Mouse (Mus musculus) midbrain, postnatal 0 days (tissue): Measurements from ENCODE around the gene Pakap. TPM values are rescaled to one million over a fixed set of nuclear protein-coding genes. Genes with fewer than 3 reads are reported as not detected.

Source experiments
- ATAC-seq: fragments of 200-750 bp; cut with Nextera tagmentation; 2 replicates; pipeline ENCODE4 v1.8.0; 2017; ENCODE audit warnings: moderate number of reproducible peaks, mild to moderate bottlenecking, moderate TSS enrichment, moderate library complexity; ENCODE audit not compliant: low FRiP score
- DNase-seq: peaks from one replicate; pipeline ENCODE4 v3.0.0-alpha.2; 2015; ENCODE audit warnings: low spot score
- H3K27ac ChIP-seq: fragments of 300-500 bp; sonication (generic); 2 replicates; pipeline ENCODE4 v1.5.1; 2014; ENCODE audit warnings: low read depth, mild to moderate bottlenecking, low read length, mixed read lengths
- H3K27me3 ChIP-seq: fragments of 300-500 bp; sonication (generic); 2 replicates; pipeline ENCODE4 v1.6.1; 2014; ENCODE audit warnings: low read length, control low read depth, mixed read lengths; ENCODE audit not compliant: insufficient read depth
- H3K36me3 ChIP-seq: fragments of 300-500 bp; sonication (generic); 2 replicates; pipeline ENCODE4 v1.6.1; 2014; ENCODE audit warnings: low read length, control low read depth, mixed read lengths; ENCODE audit not compliant: insufficient read depth
- H3K4me1 ChIP-seq: fragments of 300-500 bp; sonication (generic); 2 replicates; pipeline ENCODE4 v1.6.1; 2014; ENCODE audit warnings: mild to moderate bottlenecking, control low read depth, antibody characterized with exemption, low read length, mixed read lengths; ENCODE audit not compliant: insufficient read depth
- H3K4me2 ChIP-seq: fragments of 300-500 bp; sonication (generic); 2 replicates; pipeline ENCODE4 v1.6.1; 2014; ENCODE audit warnings: low read depth, mild to moderate bottlenecking, low read length, mixed read lengths; ENCODE audit not compliant: poor library complexity, severe bottlenecking
- H3K4me3 ChIP-seq: fragments of 300-500 bp; sonication (generic); 2 replicates; pipeline ENCODE4 v1.5.1; 2014; ENCODE audit warnings: low read depth, mild to moderate bottlenecking, low read length, moderate library complexity
- H3K9ac ChIP-seq: fragments of 300-500 bp; sonication (generic); replicated peaks from 2 replicates; pipeline ENCODE4 v1.6.1; 2014; ENCODE audit warnings: mild to moderate bottlenecking, low read length, moderate library complexity, mixed read lengths; ENCODE audit not compliant: poor library complexity, severe bottlenecking
- H3K9me3 ChIP-seq: fragments of 300-500 bp; sonication (generic); 2 replicates; pipeline ENCODE4 v1.6.1; 2016; ENCODE audit warnings: low read length, control low read depth
- CTCF ChIP-seq: IDR thresholded peaks from 2 replicates; pipeline ENCODE4 v1.5.1; 2016; ENCODE audit warnings: antibody characterized with exemption, mild to moderate bottlenecking
- WGBS: fragments of 180-500 bp; shearing (Covaris S2); extraction: QIAGEN DNeasy Blood & Tissue Kit; methylation state at CpG from one replicate; pipeline ENCODE4 v1.1.7; 2014; 5-methylcytosine and 5-hydroxymethylcytosine counted together
- polyA plus RNA-seq: library from polyadenylated mRNA; unstranded; fragments of >200 nt; fragmentation: Nextera tagmentation; extraction: Ambion mirVana; gene quantifications from 2 replicates; pipeline ENCODE4 v1.2.1, GENCODE M21; 2015
- total RNA-seq: library from RNA; depleted of rRNA; stranded (reverse); fragments of >200 nt; gene quantifications from 2 replicates; pipeline ENCODE4 v1.2.3, GENCODE M21; 2014

Gene Pakap
- total and polyA plus RNA-seq, 2 experiments from 2014 or later: 8.4 to 13.5 TPM

- Histone ChIP-seq H3K4me1 (no peaks in the 10 kb centered on the region), H3K4me2 (no peak overlapping the region), H3K36me3 (no peaks in the 10 kb centered on the region; the same call in 1 of the 2 replicates), H3K27ac (no peak overlapping the region), H3K4me3 (no peak overlapping the region), H3K27me3 (no peaks in the 10 kb centered on the region), H3K9ac (no peak overlapping the region), H3K9me3 (no peaks in the 10 kb centered on the region)
- 72% methylated on average over 11 of the region's 11 CpGs for WGBS
- DNase-seq (no peak), ATAC-seq (no peak)
- no peak for TF ChIP-seq CTCF
Observed at GRCm38 (mm10) chr4:57703574-57704470, 135.8 kb downstream of the Pakap start.

- 94% methylated on average over 7 of the region's 7 CpGs for WGBS
- Histone ChIP-seq H3K4me3 (no peak overlapping the region), H3K9me3 (no peaks in the 10 kb centered on the region), H3K4me1 (no peaks in the 10 kb centered on the region), H3K9ac (no peak overlapping the region), H3K27me3 (no peaks in the 10 kb centered on the region), H3K4me2 (no peak overlapping the region), H3K27ac (no peak overlapping the region), H3K36me3 (peaks cover 2% of the 10 kb centered on the region)
- DNase-seq: no peak
- no peak for TF ChIP-seq CTCF
- ATAC-seq: no peak
Observed at GRCm38 (mm10) chr4:57704575-57704974, 136.6 kb downstream of the Pakap start.

GRCm38 (mm10) chr4:57715849-57716248 lies 147.9 kb downstream of the Pakap start:
- no peak for DNase-seq
- no peak overlapping the region for H3K9ac ChIP-seq
- H3K27ac ChIP-seq: no peak overlapping the region
- H3K9me3 ChIP-seq: no peaks in the 10 kb centered on the region
- H3K4me3 ChIP-seq: no peak overlapping the region
- no peak for ATAC-seq
- TF ChIP-seq CTCF: no peak
- H3K4me1 ChIP-seq: no peaks in the 10 kb centered on the region
- no peaks in the 10 kb centered on the region for H3K36me3 ChIP-seq
- H3K4me2 ChIP-seq: no peak overlapping the region
- H3K27me3 ChIP-seq: no peaks in the 10 kb centered on the region

DNA sequence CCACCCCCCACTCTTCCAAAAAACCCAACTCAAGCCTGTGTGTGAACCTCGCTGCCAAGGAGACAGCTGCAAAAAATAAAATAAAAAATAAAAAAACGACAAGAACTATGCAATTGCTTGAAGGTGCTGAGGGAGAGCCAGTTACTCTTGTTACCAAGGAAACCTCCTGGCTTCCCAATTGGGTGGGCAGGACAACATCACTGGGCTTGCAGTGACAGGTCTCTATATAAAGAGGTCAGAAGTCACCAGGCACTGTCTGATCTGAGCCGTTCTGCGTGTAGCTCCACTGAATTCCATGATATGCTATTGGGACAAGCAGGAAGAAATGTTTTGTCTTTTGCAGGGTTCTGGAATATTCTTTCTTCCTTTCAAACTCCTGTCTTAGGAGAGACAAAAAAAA lies 148.8 kb downstream of the Pakap start:
- H3K9ac ChIP-seq: no peak overlapping the region
- DNase-seq (peak; percentile 33), ATAC-seq (peak; percentile 77; the same call in 1 of the 2 replicates)
- no peak overlapping the region for H3K4me2 ChIP-seq
- H3K4me1 ChIP-seq: no peaks in the 10 kb centered on the region
- no peak overlapping the region for H3K4me3 ChIP-seq
- H3K36me3 ChIP-seq: no peaks in the 10 kb centered on the region
- no peak overlapping the region for H3K27ac ChIP-seq
- no peaks in the 10 kb centered on the region for H3K27me3 ChIP-seq
- WGBS: 21% methylated on average over 4 of the region's 4 CpGs
- H3K9me3 ChIP-seq: no peaks in the 10 kb centered on the region
- no peak for TF ChIP-seq CTCF

DNA sequence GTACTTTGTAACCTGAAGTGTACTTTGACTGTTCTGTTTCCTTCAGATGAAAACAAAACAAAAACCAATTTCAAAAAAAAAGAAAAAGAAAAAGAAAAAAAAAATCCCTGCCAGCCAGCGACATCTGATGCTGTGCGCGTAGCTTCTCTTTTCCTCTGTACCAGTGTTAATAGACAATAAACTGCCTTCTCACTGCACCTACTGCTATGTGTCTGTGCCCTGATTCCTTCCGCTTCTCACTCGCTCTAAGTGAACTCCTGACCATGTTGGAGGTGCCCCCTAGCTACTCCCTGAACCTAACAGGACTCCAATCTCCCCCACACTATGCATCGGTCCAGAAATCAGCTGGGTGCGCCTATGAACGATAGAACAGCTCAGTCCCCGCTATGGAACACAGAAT lies 149.4 kb downstream of the Pakap start, which contains the start of gene Akap2:
Gene Akap2 (plus strand): TSS at position 304 of the 400 bp plus-strand sequence.
- Histone ChIP-seq H3K36me3 (no peaks in the 10 kb centered on the region), H3K9ac (no peak within 1 kb of the TSS), H3K27me3 (no peaks in the 10 kb centered on the region), H3K4me3 (no peak within 1 kb of the TSS), H3K9me3 (no peaks in the 10 kb centered on the region), H3K4me1 (no peaks in the 10 kb centered on the region), H3K27ac (no peak within 1 kb of the TSS), H3K4me2 (no peak within 1 kb of the TSS)
- WGBS: 69% methylated on average over 9 of the region's 9 CpGs
- ATAC-seq: no peak
- no peak for TF ChIP-seq CTCF
- no peak for DNase-seq

GRCm38 (mm10) chr4:57719370-57719769 lies 151.4 kb downstream of the Pakap start:
- no peak overlapping the region for H3K9ac ChIP-seq

More at GRCm38 (mm10) chr4:57719370-57719769, 151.4 kb downstream of the Pakap start:
- no peak for DNase-seq
- H3K27ac ChIP-seq: no peak overlapping the region
- no peaks in the 10 kb centered on the region for H3K36me3 ChIP-seq
- H3K4me2 ChIP-seq: no peak overlapping the region
- 100% methylated on average over 1 of the region's 1 CpGs for WGBS
- H3K27me3 ChIP-seq: no peaks in the 10 kb centered on the region
- TF ChIP-seq CTCF: no peak
- ATAC-seq: no peak
- no peaks in the 10 kb centered on the region for H3K9me3 ChIP-seq
- H3K4me3 ChIP-seq: no peak overlapping the region
- no peaks in the 10 kb centered on the region for H3K4me1 ChIP-seq
